In genomic region chr17:5747539-5748500, GRCm38 (mm10) we compare ENCODE assay signal across 14 mouse cellular contexts.
DNase-seq lines count a peak whose midpoint lies in the region; ATAC-seq and TF ChIP-seq lines count a peak whose summit lies in the region.
"Had no signal": no experiment of that assay in that cellular context is flagged by ENCODE, and none has a peak within 500 bp of the region (broad histone marks: within the 10 kb centered on the region; RNA-seq: fewer than 3 reads in every experiment).

No protein-coding gene starts in this region.

- H3K9ac ChIP-seq in lung, embryonic 14.5 days: no peak overlapping the region
- H3K9ac ChIP-seq in liver, embryonic 12.5 days: no peak overlapping the region
- H3K9ac ChIP-seq: liver, embryonic 13.5 days; neural tube, embryonic 12.5 days had no signal

- no peaks in the 10 kb centered on the region for H3K36me3 ChIP-seq in lung, embryonic 14.5 days (ENCODE audit: insufficient read depth)
- no peaks in the 10 kb centered on the region for H3K36me3 ChIP-seq in small intestine, adult 2 months (ENCODE audit: control insufficient read depth, insufficient read depth, low read length)
- H3K36me3 ChIP-seq in liver, embryonic 12.5 days: no peaks in the 10 kb centered on the region
- H3K36me3 ChIP-seq: liver, embryonic 13.5 days; neural tube, embryonic 12.5 days had no signal

- H3K4me2 ChIP-seq in lung, embryonic 14.5 days: no peak overlapping the region
- no peak overlapping the region for H3K4me2 ChIP-seq in liver, embryonic 12.5 days
- H3K4me2 ChIP-seq: liver, embryonic 13.5 days; neural tube, embryonic 12.5 days had no signal

- no peaks in the 10 kb centered on the region for H3K9me3 ChIP-seq in lung, embryonic 14.5 days (ENCODE audit: low read depth, low read length)
- no peaks in the 10 kb centered on the region for H3K9me3 ChIP-seq in liver, embryonic 12.5 days (replicated peaks)
- H3K9me3 ChIP-seq: liver, embryonic 13.5 days; neural tube, embryonic 12.5 days had no signal

- no peak overlapping the region for H3K27ac ChIP-seq in lung, embryonic 14.5 days (ENCODE audit: low read depth)
- peak overlapping the region; percentile 37 for H3K27ac ChIP-seq in small intestine, adult 2 months (ENCODE audit: insufficient read depth, low read depth, low read length)
- H3K27ac ChIP-seq in liver, embryonic 12.5 days: no peak overlapping the region
- H3K27ac ChIP-seq: gastrocnemius, adult 2 months; liver, embryonic 13.5 days; neural tube, embryonic 12.5 days had no signal

- H3K27me3 ChIP-seq in lung, embryonic 14.5 days (ENCODE audit: insufficient read depth, low read length): no peaks in the 10 kb centered on the region
- H3K27me3 ChIP-seq in small intestine, adult 2 months (ENCODE audit: control insufficient read depth, insufficient read depth, low read length): no peaks in the 10 kb centered on the region
- H3K27me3 ChIP-seq in liver, embryonic 12.5 days (replicated peaks): no peaks in the 10 kb centered on the region
- H3K27me3 ChIP-seq: liver, embryonic 13.5 days; neural tube, embryonic 12.5 days; Patski had no signal

- no peak overlapping the region for H3K4me3 ChIP-seq in lung, embryonic 14.5 days (ENCODE audit: low read depth, low read length)
- no peak overlapping the region for H3K4me3 ChIP-seq in small intestine, adult 2 months (ENCODE audit: low read depth, low read length)
- no peak overlapping the region for H3K4me3 ChIP-seq in liver, embryonic 12.5 days
- H3K4me3 ChIP-seq: gastrocnemius, adult 2 months; liver, embryonic 13.5 days; neural tube, embryonic 12.5 days had no signal

- DNase-seq in lung, embryonic 14.5 days: peak; percentile 19
- no peak for DNase-seq in lung, postnatal 10 days
- DNase-seq in CD4-positive, CD25-positive, alpha-beta regulatory T cell, adult 2 months (ENCODE audit: low read depth, low spot score): peak; percentile 41
- no peak for DNase-seq in right cerebral cortex, postnatal 25 days
- DNase-seq in cerebellum, adult 11 months: no peak
- DNase-seq: gastrocnemius, adult 2 months; kidney, adult 11 months; liver, embryonic 13.5 days had no signal

- H3K4me1 ChIP-seq in lung, embryonic 14.5 days (ENCODE audit: insufficient read depth): no peaks in the 10 kb centered on the region
- peaks cover 11% of the 10 kb centered on the region for H3K4me1 ChIP-seq in small intestine, adult 2 months (ENCODE audit: control insufficient read depth, insufficient read depth, insufficient read length, low read length)
- peaks cover 11% of the 10 kb centered on the region for H3K4me1 ChIP-seq in liver, embryonic 12.5 days

- TF ChIP-seq CTCF in lung, embryonic 14.5 days (IDR thresholded peaks at IDR 0.05; ENCODE audit: low read depth): no peak
- TF ChIP-seq CTCF in small intestine, adult 2 months (IDR thresholded peaks at IDR 0.05; ENCODE audit: extremely low read depth, insufficient read length, insufficient replicate concordance, low read depth, low read length): no peak

- no peak for ATAC-seq in lung, embryonic 14.5 days (ENCODE audit: insufficient read depth)
- ATAC-seq in inflammation-experienced regulatory T-cells, adult 6 months: peak; percentile 67
- no peak for ATAC-seq in liver, embryonic 12.5 days
- ATAC-seq: forebrain, embryonic 14.5 days; Patski had no signal

- no peak for TF ChIP-seq POLR2A in small intestine, adult 2 months (IDR thresholded peaks at IDR 0.05; ENCODE audit: low read depth, low read length)

- WGBS in lung, embryonic 14.5 days: 68% methylated on average over 16 of the region's 16 CpGs
- WGBS in small intestine, adult 2 months: 32% methylated on average over 16 of the region's 16 CpGs
- WGBS in liver, embryonic 12.5 days (ENCODE audit: insufficient replicate concordance): 73% methylated on average over 16 of the region's 16 CpGs

Comparison
In these comparisons a context has a peak if more than half of its experiments do, and no peak if none do; other contexts are left out.
1. DNase-seq: peak in lung, embryonic 14.5 days (single experiment) and CD4-positive, CD25-positive, alpha-beta regulatory T cell, adult 2 months (single experiment); none in lung, postnatal 10 days (single experiment), right cerebral cortex, postnatal 25 days (single experiment) and cerebellum, adult 11 months (single experiment).